Mouse (Mus musculus): ENCODE measurements around the gene Gpr156.
A peak's percentile ranks its signal among the peaks of the same experiment; 100 is the strongest.

- TF ChIP-seq EP300 (IDR thresholded peaks at IDR 0.05) (peak; percentile 12; the same call in 1 of the 2 replicates), CTCF (IDR thresholded peaks at IDR 0.05) (no peak)
Measured at GRCm38 (mm10) chr16:37871112-37871715, 45.1 kb upstream of the Gpr156 start.

All from lung, postnatal 0 days (tissue).